Mouse (Mus musculus): ENCODE measurements at regions not wholly inside any gene's neighbourhood (a gene's known extent, or its start where the extent isn't known, plus 50 kb on each side); places are given as distances from the start of the nearest gene placed in this dataset.

- DNase-seq (ENCODE audit: low spot score): peak; percentile 31
Measured at GRCm38 (mm10) chrX:13344701-13345100, 63.9 kb downstream of the Ddx3x start.

- DNase-seq (ENCODE audit: low spot score): no peak
Measured at GRCm38 (mm10) chrX:13345126-13345525, 64.4 kb downstream of the Ddx3x start.

GRCm38 (mm10) chrX:13346011-13346631, 65.4 kb downstream of the Ddx3x start:
- DNase-seq (ENCODE audit: low spot score): peak; percentile 32

- DNase-seq (ENCODE audit: low spot score): no peak
Measured at GRCm38 (mm10) chrX:13346696-13347026, 65.9 kb downstream of the Ddx3x start.

- peak; percentile 86 for DNase-seq (ENCODE audit: low spot score)
Measured at GRCm38 (mm10) chrX:13347027-13347840, 66.5 kb downstream of the Ddx3x start.

- no peak for DNase-seq (ENCODE audit: low spot score)
Measured at GRCm38 (mm10) chrX:13348415-13348814, 67.6 kb downstream of the Ddx3x start.

- no peak for DNase-seq (ENCODE audit: low spot score)
Measured at GRCm38 (mm10) chrX:13350461-13350860, 69.7 kb downstream of the Ddx3x start.

GRCm38 (mm10) chrX:13357149-13357783, 76.5 kb downstream of the Ddx3x start:
- no peak for DNase-seq (ENCODE audit: low spot score)

- no peak for DNase-seq (ENCODE audit: low spot score)
Measured at GRCm38 (mm10) chrX:13357973-13358372, 77.2 kb downstream of the Ddx3x start.

- DNase-seq (ENCODE audit: low spot score): no peak
Measured at GRCm38 (mm10) chrX:13360436-13360835, 79.7 kb downstream of the Ddx3x start.

- no peak for DNase-seq (ENCODE audit: low spot score)
Measured at GRCm38 (mm10) chrX:13370319-13370718, 89.5 kb downstream of the Ddx3x start.

GRCm38 (mm10) chrX:13372752-13373151, 92.0 kb downstream of the Ddx3x start:
- no peak for DNase-seq (ENCODE audit: low spot score)

GRCm38 (mm10) chrX:13386354-13386753, 79.6 kb upstream of the Nyx start:
- DNase-seq (ENCODE audit: low spot score): peak; percentile 38

GRCm38 (mm10) chrX:13398466-13398865, 67.4 kb upstream of the Nyx start:
- no peak for DNase-seq (ENCODE audit: low spot score)

GRCm38 (mm10) chrX:13412726-13413125, 53.2 kb upstream of the Nyx start:
- DNase-seq (ENCODE audit: low spot score): no peak

GRCm38 (mm10) chrX:13413135-13413534, 52.8 kb upstream of the Nyx start:
- no peak for DNase-seq (ENCODE audit: low spot score)
